Mouse (Mus musculus) liver, embryonic 14.5 days (tissue): Measurements from ENCODE around the gene Rnf208.

Source experiments
- CTCF ChIP-seq: IDR thresholded peaks from 2 replicates; pipeline ENCODE4 v1.5.1; 2016; ENCODE audit warnings: antibody characterized with exemption, low read depth, control low read depth
- EP300 ChIP-seq: IDR thresholded peaks from 2 replicates; pipeline ENCODE4 v1.6.1; 2016; ENCODE audit warnings: antibody characterized with exemption, low read depth

GRCm38 (mm10) chr2:25292054-25292544, 50.0 kb downstream of the Rnf208 start:
- TF ChIP-seq CTCF = no peak
- TF ChIP-seq EP300 = no peak
